Mouse (Mus musculus) midbrain, embryonic 15.5 days (tissue): ENCODE measurements around the gene Acadvl. TPM values are rescaled to one million over a fixed set of nuclear protein-coding genes. Genes with fewer than 3 reads are reported as not detected.
A peak's percentile ranks its signal among the peaks of the same experiment; 100 is the strongest.

Experiments used
- ATAC-seq: fragments of 200-750 bp; cut with Nextera tagmentation; replicated peaks from 2 replicates; pipeline ENCODE4 v1.8.0; 2017; ENCODE audit warnings: moderate TSS enrichment
- H3K27ac ChIP-seq: fragments of 300-500 bp; sonication (generic); 2 replicates; pipeline ENCODE4 v1.5.1; 2015; ENCODE audit warnings: mild to moderate bottlenecking, inconsistent platforms
- H3K27me3 ChIP-seq: fragments of 300-500 bp; sonication (generic); replicated peaks from 2 replicates; pipeline ENCODE4 v1.6.1; 2015; ENCODE audit warnings: inconsistent platforms
- H3K36me3 ChIP-seq: fragments of 300-500 bp; sonication (generic); replicated peaks from 2 replicates; pipeline ENCODE4 v1.6.1; 2015; ENCODE audit warnings: inconsistent platforms
- H3K4me1 ChIP-seq: fragments of 300-500 bp; sonication (generic); 2 replicates; pipeline ENCODE4 v1.6.1; 2015; ENCODE audit warnings: inconsistent platforms
- H3K4me2 ChIP-seq: fragments of 300-500 bp; sonication (generic); 2 replicates; pipeline ENCODE4 v1.6.1; 2015; ENCODE audit warnings: inconsistent platforms, mild to moderate bottlenecking, moderate library complexity
- H3K4me3 ChIP-seq: fragments of 300-500 bp; sonication (generic); 2 replicates; pipeline ENCODE4 v1.5.1; 2015; ENCODE audit warnings: mild to moderate bottlenecking, inconsistent platforms
- H3K9ac ChIP-seq: fragments of 300-500 bp; sonication (generic); 2 replicates; pipeline ENCODE4 v1.6.1; 2015; ENCODE audit warnings: mild to moderate bottlenecking, inconsistent platforms
- H3K9me3 ChIP-seq: fragments of 300-500 bp; sonication (generic); 2 replicates; pipeline ENCODE4 v1.6.1; 2016; ENCODE audit warnings: inconsistent platforms
- WGBS: fragments of 180-500 bp; shearing (Covaris S2); methylation state at CpG from one replicate; pipeline ENCODE4 v1.1.7; 2015; ENCODE audit warnings: mixed read lengths; 5-methylcytosine and 5-hydroxymethylcytosine counted together
- polyA plus RNA-seq: library from polyadenylated mRNA; unstranded; fragments of >200 nt; fragmentation: Nextera tagmentation; extraction: Ambion mirVana; gene quantifications from 2 replicates; pipeline ENCODE4 v1.2.1, GENCODE M21; 2015

Acadvl gene
- polyA plus RNA-seq, 1 experiment from 2014 or later = 57.2 TPM

DNA sequence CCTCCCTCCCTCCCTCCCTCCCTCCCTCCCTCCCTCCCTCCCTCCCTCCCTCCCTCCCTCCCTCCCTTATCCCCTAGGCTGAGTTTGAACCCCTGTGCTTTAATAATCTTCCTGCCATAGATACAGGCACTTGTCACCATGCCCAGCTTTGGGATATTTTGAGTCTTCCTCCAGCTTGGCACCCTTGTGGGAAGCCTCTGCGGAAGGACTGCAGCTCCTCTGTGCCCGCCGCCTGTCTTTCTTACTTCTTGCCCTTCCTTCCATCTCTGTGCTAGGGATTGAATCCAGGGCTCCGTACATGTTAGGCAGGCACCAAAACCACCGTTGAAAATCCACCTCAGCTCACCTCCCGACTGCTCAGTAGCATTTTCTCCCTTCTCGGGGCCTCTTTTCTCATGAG lies 25.0 kb upstream of the Acadvl start:
- Histone ChIP-seq H3K4me3 (no peak overlapping the region), H3K27me3 (no peaks in the 10 kb centered on the region), H3K4me2 (no peak overlapping the region), H3K27ac (no peak overlapping the region), H3K36me3 (peaks cover 32% of the 10 kb centered on the region; the same call in 1 of the 2 replicates), H3K4me1 (no peaks in the 10 kb centered on the region), H3K9me3 (no peaks in the 10 kb centered on the region), H3K9ac (no peak overlapping the region)
- 91% methylated on average over 7 of the region's 7 CpGs for WGBS
- no peak for ATAC-seq

DNA sequence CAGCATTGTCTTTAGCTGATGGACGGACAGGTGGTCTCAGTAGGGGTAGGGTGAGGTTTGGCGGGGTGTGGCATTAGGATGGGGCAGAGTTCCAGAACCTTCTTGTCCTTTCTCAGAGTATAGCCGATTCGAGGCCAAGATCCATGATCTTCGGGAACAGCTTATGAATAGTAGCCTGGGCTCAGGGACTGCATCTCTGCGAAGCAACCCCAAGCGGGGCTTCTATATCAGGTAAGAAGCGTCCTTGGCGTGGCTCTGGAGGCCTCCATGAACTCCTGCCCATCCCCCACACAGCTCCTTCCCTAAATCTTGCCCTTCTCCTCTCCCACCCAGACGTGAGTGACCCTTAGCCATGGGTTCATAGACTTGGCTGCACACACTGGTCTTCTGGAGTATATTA lies 24.4 kb upstream of the Acadvl start:
- 93% methylated on average over 10 of the region's 10 CpGs for WGBS
- no peak overlapping the region for H3K4me2 ChIP-seq
- H3K9me3 ChIP-seq = no peaks in the 10 kb centered on the region
- H3K36me3 ChIP-seq = peaks cover 27% of the 10 kb centered on the region; the same call in 1 of the 2 replicates
- H3K27me3 ChIP-seq = no peaks in the 10 kb centered on the region
- no peak overlapping the region for H3K4me3 ChIP-seq
- no peak for ATAC-seq
- no peaks in the 10 kb centered on the region for H3K4me1 ChIP-seq
- no peak overlapping the region for H3K27ac ChIP-seq
- H3K9ac ChIP-seq = no peak overlapping the region

DNA sequence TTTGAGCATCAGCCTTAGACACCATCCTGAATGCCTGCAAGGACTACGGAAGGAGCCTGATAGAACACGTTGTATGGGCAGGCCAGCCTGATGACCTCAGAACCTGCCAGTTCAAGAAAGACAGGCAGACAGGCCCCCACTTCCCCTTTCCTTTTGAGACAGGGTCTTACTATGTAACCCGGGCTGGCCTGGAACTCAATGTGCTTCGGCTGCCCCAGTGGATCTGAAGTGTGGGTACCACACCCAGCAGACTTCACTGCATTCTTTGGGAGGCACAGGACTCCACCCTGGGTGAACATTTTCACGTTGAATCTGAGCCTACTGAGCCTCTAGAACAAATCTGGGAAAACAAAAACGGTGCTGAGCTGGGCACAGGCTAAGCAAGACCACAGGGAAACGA lies 23.0 kb upstream of the Acadvl start:
- Histone ChIP-seq H3K36me3 (peaks cover 30% of the 10 kb centered on the region), H3K4me1 (no peaks in the 10 kb centered on the region), H3K4me2 (no peak overlapping the region), H3K27me3 (no peaks in the 10 kb centered on the region), H3K9me3 (no peaks in the 10 kb centered on the region), H3K9ac (no peak overlapping the region), H3K27ac (no peak overlapping the region), H3K4me3 (no peak overlapping the region)
- no peak for ATAC-seq
- 85% methylated on average over 7 of the region's 7 CpGs for WGBS

- no peak overlapping the region for H3K4me2 ChIP-seq
- no peaks in the 10 kb centered on the region for H3K27me3 ChIP-seq
- H3K9ac ChIP-seq = no peak overlapping the region
- H3K9me3 ChIP-seq = no peaks in the 10 kb centered on the region
- peaks cover 28% of the 10 kb centered on the region for H3K36me3 ChIP-seq
- WGBS = 96% methylated on average over 11 of the region's 11 CpGs
- H3K4me1 ChIP-seq = peaks cover 50% of the 10 kb centered on the region
- ATAC-seq = no peak
- no peak overlapping the region for H3K4me3 ChIP-seq
- H3K27ac ChIP-seq = no peak overlapping the region
Observed at GRCm38 (mm10) chr11:70031321-70031670, 16.1 kb upstream of the Acadvl start.

GRCm38 (mm10) chr11:70030651-70031320 lies 15.6 kb upstream of the Acadvl start:
- no peak for ATAC-seq

DNA sequence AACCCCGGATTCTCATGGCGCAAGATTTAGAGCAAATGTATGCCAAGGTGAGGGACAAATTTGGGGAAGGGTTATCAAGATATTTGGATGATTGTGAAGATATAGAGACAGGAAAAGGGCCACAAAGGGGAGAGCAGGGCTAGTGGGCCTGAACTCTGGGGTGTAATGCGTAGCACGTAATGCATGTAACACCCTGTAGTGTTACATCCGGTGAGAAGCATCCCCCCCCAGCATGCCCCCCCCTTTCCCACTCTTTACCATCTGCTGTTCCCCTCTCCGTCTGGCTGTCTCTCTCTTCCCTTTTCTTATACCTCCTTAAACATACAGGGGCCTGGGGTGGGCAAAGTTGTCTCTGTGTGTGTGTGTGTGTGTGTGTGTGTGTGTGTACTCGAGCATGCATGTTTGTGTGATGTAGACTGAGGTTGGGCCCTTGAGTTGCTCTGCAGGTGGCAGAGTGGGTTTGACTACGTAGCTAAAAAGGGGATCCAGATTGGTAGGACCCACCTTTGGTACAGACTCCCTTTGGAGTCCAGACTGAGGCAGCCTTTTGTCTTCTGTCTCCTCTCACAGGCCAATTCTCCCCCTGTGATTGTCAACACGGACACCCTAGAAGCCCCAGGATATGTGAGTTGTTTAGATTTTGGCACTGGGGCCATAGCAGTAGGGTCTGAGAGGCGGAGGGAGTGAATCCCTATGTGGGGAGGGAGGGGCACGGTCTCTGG lies 14.8 kb upstream of the Acadvl start:
- peak overlapping the region; percentile 39 for H3K4me3 ChIP-seq
- H3K9me3 ChIP-seq = no peaks in the 10 kb centered on the region
- 14% methylated on average over 11 of the region's 11 CpGs for WGBS
- H3K27ac ChIP-seq = peak overlapping the region; percentile 98
- H3K9ac ChIP-seq = peak overlapping the region; percentile 40
- no peaks in the 10 kb centered on the region for H3K27me3 ChIP-seq
- peaks cover 28% of the 10 kb centered on the region for H3K36me3 ChIP-seq
- peak overlapping the region; percentile 66 for H3K4me2 ChIP-seq
- peaks cover 63% of the 10 kb centered on the region for H3K4me1 ChIP-seq
- peak; percentile 62 for ATAC-seq

More at GRCm38 (mm10) chr11:70030651-70031320, 15.6 kb upstream of the Acadvl start:
- H3K36me3 ChIP-seq = peaks cover 28% of the 10 kb centered on the region
- peak overlapping the region; percentile 66 for H3K4me2 ChIP-seq
- no peaks in the 10 kb centered on the region for H3K9me3 ChIP-seq
- no peaks in the 10 kb centered on the region for H3K27me3 ChIP-seq
- H3K4me1 ChIP-seq = peaks cover 55% of the 10 kb centered on the region
- H3K9ac ChIP-seq = peak overlapping the region; percentile 40; the same call in 1 of the 2 replicates
- peak overlapping the region; percentile 39 for H3K4me3 ChIP-seq
- 92% methylated on average over 28 of the region's 28 CpGs for WGBS
- peak overlapping the region; percentile 98 for H3K27ac ChIP-seq

DNA sequence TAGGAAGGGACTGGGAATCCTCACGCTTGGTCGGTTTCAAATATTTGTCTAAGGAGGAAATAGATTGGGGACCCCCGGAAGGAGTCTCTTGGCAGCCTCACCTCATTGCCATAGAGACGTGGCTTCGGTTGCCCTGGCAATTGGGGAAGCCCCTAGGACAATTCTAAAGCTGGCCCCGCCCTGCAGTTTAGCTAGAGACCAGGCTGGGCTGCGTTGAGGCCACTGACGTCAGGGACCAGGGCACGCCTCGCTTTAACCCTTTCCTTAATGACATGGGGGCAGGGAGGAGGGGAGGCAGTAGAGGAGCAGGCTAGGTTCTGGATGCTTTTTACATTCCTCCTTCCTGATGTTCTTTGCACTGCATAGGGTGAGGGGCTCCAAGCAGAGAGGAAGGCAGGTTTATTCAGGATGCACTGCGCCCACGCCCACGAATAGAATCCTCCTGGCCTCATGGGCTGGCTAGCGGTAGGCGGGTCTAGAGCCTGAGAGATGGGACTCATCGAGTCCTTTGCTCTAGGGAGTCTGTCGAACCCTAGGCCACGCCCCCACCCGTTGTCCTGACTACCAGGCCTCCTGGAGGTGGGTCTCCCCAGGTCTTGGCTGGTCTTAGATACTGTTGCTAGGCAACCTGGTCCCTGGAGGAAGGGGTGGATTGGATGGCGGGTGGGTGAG lies 14.1 kb upstream of the Acadvl start:
- peak; percentile 93 for ATAC-seq
- H3K4me1 ChIP-seq = peaks cover 70% of the 10 kb centered on the region
- H3K4me2 ChIP-seq = peak overlapping the region; percentile 66
- peak overlapping the region; percentile 39 for H3K4me3 ChIP-seq
- H3K9me3 ChIP-seq = no peaks in the 10 kb centered on the region
- peaks cover 24% of the 10 kb centered on the region for H3K36me3 ChIP-seq
- WGBS = 0% methylated on average over 20 of the region's 20 CpGs
- H3K27me3 ChIP-seq = no peaks in the 10 kb centered on the region
- H3K9ac ChIP-seq = peak overlapping the region; percentile 40
- H3K27ac ChIP-seq = peak overlapping the region; percentile 98

DNA sequence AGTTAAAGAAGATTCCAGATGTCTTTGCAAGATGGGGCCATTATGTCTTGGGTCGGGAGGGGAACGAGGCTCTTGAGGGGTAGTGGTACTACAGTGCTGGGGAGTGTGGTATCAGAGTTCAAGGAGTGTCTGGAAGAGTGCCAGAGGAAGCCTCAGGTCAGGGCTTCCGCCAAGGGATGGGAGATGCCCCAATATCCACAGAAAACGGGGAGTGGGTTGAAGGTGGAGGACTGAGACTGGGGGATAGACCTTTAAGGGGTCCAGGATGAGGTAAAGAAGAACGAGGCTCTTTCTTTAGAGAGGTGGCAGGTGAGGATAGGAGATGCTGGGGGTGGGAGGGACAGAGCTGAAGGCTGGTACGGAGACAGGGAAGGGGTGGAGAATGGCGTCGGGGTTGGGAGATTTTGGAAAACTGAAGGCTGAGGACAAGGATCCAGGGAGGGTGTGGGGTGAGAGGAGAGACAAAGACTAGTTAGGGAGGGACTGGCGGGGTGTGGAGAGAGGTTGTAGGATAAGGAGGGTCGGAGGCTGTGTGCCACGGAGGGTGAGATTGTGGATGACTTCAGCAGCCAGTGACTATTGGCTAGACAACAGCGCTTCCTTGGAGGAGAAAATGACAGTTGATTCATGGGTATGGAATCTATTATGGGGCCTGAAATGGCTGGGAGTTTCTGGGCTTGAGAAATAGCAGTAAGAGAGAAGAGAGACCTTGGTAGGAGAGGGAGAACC lies 13.4 kb upstream of the Acadvl start:
- Histone ChIP-seq H3K4me3 (peak overlapping the region; percentile 39), H3K9me3 (no peaks in the 10 kb centered on the region)
- WGBS = 18% methylated on average over 12 of the region's 12 CpGs

DNA sequence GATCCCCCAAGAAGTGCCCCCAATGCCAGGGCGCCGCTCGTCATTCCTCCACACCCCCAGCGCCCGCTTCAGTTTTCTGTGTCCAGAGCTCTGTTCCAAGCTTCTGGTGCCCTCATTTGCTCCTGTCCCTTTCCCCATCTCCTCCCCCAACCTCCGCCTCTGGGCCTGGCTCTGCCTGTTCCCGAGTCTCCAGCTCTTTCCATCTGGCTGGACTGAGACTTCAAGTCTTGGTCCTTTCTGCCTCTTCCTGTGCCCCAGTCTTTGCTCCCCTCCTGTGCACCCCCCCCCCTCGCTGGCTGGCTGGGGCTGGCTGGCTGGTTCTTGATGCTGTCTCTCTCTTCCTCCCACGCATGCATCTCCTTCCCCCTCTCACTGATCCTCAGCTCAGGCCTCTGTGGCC lies 12.2 kb upstream of the Acadvl start:
- ATAC-seq = no peak
- Histone ChIP-seq H3K4me1 (peaks cover 87% of the 10 kb centered on the region), H3K9ac (peak overlapping the region; percentile 26), H3K27me3 (no peaks in the 10 kb centered on the region), H3K27ac (peak overlapping the region; percentile 98), H3K36me3 (peaks cover 14% of the 10 kb centered on the region), H3K4me2 (peak overlapping the region; percentile 66), H3K4me3 (peak overlapping the region; percentile 19), H3K9me3 (no peaks in the 10 kb centered on the region)
- WGBS = 25% methylated on average over 9 of the region's 9 CpGs

More for the DNA sequence above, 13.4 kb upstream of the Acadvl start:
- peak overlapping the region; percentile 66 for H3K4me2 ChIP-seq
- H3K36me3 ChIP-seq = peaks cover 24% of the 10 kb centered on the region
- no peaks in the 10 kb centered on the region for H3K27me3 ChIP-seq
- peak overlapping the region; percentile 98 for H3K27ac ChIP-seq
- H3K9ac ChIP-seq = peak overlapping the region; percentile 40
- ATAC-seq = peak; percentile 11
- H3K4me1 ChIP-seq = peaks cover 75% of the 10 kb centered on the region

GRCm38 (mm10) chr11:70026689-70027088 lies 11.5 kb upstream of the Acadvl start:
- ATAC-seq = no peak
- H3K27me3 ChIP-seq = no peaks in the 10 kb centered on the region
- WGBS = 3% methylated on average over 19 of the region's 19 CpGs
- peak overlapping the region; percentile 19 for H3K4me3 ChIP-seq
- H3K9ac ChIP-seq = peak overlapping the region; percentile 26
- peaks cover 7% of the 10 kb centered on the region for H3K36me3 ChIP-seq
- no peaks in the 10 kb centered on the region for H3K9me3 ChIP-seq
- H3K27ac ChIP-seq = peak overlapping the region; percentile 98
- H3K4me1 ChIP-seq = peaks cover 92% of the 10 kb centered on the region
- peak overlapping the region; percentile 66 for H3K4me2 ChIP-seq

DNA sequence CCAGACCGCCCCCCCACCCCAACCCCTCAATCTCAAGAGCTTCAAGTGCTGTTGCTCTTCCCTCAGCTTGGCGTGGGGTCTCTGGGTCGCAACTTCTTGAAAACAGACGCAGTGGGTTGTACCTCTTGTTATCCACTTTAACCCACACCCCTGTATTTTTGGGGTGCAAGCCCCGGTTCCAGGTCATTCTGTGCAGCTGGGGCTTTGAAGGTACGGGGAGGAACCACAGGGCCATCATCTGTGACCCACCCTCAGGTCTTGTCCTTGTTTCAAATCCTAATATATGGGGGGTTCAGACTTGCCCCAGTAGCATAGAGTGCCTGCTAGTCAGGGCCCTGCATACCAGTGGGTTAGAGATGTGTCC lies 8.9 kb upstream of the Acadvl start:
- no peaks in the 10 kb centered on the region for H3K9me3 ChIP-seq
- 5% methylated on average over 6 of the region's 6 CpGs for WGBS
- H3K4me2 ChIP-seq = peak overlapping the region; percentile 59
- peak overlapping the region; percentile 67; the same call in 1 of the 2 replicates for H3K27ac ChIP-seq
- H3K36me3 ChIP-seq = no peaks in the 10 kb centered on the region
- H3K4me1 ChIP-seq = peaks cover 88% of the 10 kb centered on the region
- H3K4me3 ChIP-seq = peak overlapping the region; percentile 35
- no peak for ATAC-seq
- peak overlapping the region; percentile 28 for H3K9ac ChIP-seq
- no peaks in the 10 kb centered on the region for H3K27me3 ChIP-seq
